Mouse (Mus musculus) gastrocnemius, postnatal 14 days (tissue): ENCODE measurements around the gene 9130019O22Rik. TPM values are rescaled to one million over a fixed set of nuclear protein-coding genes. Genes with fewer than 3 reads are reported as not detected.
"Not testable (repeated sequence)": the region's sequence is repeated elsewhere in the genome, so short reads cannot be mapped to it uniquely, and the experiment has no call there.

Experiments
- DNase-seq: peaks from one replicate; pipeline ENCODE4 v3.0.0; 2021; ENCODE audit warnings: mixed read lengths
- intact Hi-C: fragments of 180-260 bp; cut with DNase I; formaldehyde crosslinking; loops from one replicate; pipeline ENCODE4 v1.15.1; 2025; ENCODE audit warnings: low total_unique reads
- total RNA-seq, 2 experiments: library from RNA; stranded (reverse); gene quantifications; 2 replicates each; pipeline ENCODE4 v1.2.3; 2021

Gene 9130019O22Rik
- total RNA-seq, 2 experiments from 2014 or later: 1.7 TPM

DNA sequence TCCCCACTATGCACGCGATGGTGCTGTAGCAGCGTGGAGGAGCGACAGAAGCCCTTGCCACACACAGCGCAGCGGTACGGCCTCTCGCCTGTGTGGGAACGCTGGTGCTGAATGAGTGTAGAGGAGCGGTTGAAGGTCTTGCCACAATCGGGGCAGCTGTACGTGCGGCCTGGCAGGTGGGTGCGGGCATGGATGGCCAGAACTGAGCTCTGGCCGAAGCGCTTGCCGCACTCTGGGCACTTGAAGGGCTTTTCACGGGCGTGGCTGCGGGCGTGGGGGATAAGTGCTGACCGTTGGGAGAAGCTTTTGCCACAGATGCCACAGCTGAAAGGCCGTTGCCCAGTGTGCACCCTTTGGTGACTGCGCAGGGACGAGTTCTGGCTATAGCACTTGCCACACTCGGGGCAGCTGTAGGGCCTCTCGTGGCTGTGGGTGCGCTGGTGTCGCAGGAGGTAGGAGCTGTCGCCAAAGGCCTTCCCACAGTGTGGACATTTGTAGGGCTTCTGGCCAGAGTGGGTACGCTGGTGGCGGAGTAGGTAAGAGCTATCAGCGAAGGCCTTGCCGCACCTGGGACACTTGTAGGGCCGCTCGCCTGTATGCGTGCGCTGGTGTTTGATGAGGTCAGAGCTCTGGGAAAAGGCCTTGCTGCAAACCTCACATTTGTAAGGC lies 43.5 kb downstream of the 9130019O22Rik start:
- no peak for DNase-seq
- intact Hi-C loops: no loop called here

- intact Hi-C loops: no loop called here
- no peak for DNase-seq
These were observed 44.1 kb downstream of the 9130019O22Rik start for GRCm38 (mm10) chr7:127342888-127343287.

GRCm38 (mm10) chr7:127342332-127342731 lies 44.6 kb downstream of the 9130019O22Rik start:
- intact Hi-C loops: no loop called here
- no peak for DNase-seq

DNA sequence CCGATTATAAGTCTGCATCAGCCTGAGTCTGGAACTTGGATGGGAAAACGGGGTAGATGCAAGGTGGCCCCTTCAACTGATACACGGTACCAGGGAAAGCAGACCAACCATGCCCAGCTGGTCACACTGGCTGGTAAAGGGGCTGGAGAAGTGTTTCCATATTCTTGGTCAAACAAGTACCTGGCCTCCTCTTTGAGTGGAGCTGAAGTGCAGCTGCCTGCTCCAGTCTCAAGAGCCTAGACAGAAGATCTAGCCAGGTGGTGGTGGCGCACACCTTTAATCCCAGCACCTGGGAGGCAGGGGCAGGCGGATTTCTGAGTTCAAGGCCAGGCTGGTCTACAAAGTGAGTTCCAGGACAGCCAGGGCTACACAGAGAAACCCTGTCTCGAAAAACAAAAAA lies 45.1 kb downstream of the 9130019O22Rik start:
- intact Hi-C loops, DNase-seq: not testable (repeated sequence)

DNA sequence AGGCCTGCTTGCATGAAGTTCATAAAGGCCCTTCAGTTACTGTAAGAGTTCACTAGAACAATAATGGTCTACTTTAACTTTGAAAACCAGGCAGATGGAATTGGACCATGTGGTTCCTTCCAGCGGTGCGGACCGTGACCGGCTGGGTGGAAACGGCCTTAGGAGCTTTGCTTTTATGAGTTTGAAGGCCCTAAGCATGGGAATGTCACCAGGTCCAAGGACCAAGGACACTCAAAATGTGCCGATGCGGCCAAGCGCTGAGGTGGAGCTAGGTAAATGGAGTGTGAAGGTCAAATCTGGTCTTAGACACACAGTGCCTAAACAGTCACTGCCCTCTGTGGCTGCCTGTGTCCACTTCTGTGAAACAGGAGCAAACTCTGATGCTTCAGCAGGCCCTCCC lies 45.6 kb downstream of the 9130019O22Rik start:
- intact Hi-C loops: no loop called here
- DNase-seq: no peak

DNA sequence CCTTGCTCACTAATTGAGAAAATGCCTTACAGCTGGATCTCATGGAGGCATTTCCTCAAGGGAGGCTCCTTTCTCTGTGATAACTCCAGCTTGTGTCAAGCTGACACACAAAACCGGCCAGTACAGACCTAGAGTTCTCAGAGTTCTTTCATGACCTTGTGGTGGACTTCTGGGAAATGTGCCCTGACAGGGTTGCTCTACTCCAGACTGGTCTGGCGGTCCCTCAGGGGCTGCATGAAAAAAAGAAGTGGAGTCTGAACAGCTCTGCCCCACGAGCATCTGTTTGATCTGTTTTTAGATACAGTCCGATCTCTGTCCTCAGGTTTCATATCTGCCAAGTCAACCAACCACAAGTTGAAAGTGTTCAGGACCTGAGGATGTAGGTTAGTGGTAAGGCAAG lies 49.3 kb downstream of the 9130019O22Rik start:
- DNase-seq: no peak
- intact Hi-C loops: no loop called here

GRCm38 (mm10) chr7:127335604-127336003 lies 51.4 kb downstream of the 9130019O22Rik start:
- no peak for DNase-seq
- intact Hi-C loops: no loop called here

- intact Hi-C loops: no loop called here
- DNase-seq: no peak
These were observed 53.7 kb downstream of the 9130019O22Rik start for GRCm38 (mm10) chr7:127333240-127333639.

Other genes starting within 250 kb of the 9130019O22Rik start
- under 1 TPM; 0.24 to 0.27 TPM for gene Spn, start 249.3 kb downstream of the 9130019O22Rik start, total RNA-seq
- 10 to 100 TPM; 30.0 to 32.0 TPM for gene Cd2bp2, start 191.1 kb downstream of the 9130019O22Rik start, total RNA-seq
- 10 to 100 TPM; 32.1 to 32.9 TPM for gene Tbc1d10b, start 178.7 kb downstream of the 9130019O22Rik start, total RNA-seq
- gene Mylpf, start 178.3 kb downstream of the 9130019O22Rik start, total RNA-seq: over 10,000 TPM; 57,620 to 58,231 TPM
- 1 to 10 TPM; 4.2 to 5.4 TPM for gene Zfp553, start 154.1 kb downstream of the 9130019O22Rik start, total RNA-seq
- gene Sept1, start 154.0 kb downstream of the 9130019O22Rik start, total RNA-seq: 1 to 10 TPM; 4.2 to 5.0 TPM
- 10 to 100 TPM; 18.0 to 21.6 TPM for gene Zfp771, start 142.9 kb downstream of the 9130019O22Rik start, total RNA-seq
- 10 to 100 TPM; 24.7 to 27.0 TPM for gene Dctpp1, start 126.5 kb downstream of the 9130019O22Rik start, total RNA-seq
- 10 to 100 TPM; 19.3 to 23.1 TPM for gene Sephs2, start 113.1 kb downstream of the 9130019O22Rik start, total RNA-seq
- gene Itgal, start 90.9 kb downstream of the 9130019O22Rik start, total RNA-seq: under 1 TPM; 0.42 to 0.62 TPM
- gene Zfp768, start 41.6 kb downstream of the 9130019O22Rik start, total RNA-seq: 10 to 100 TPM; 21.4 to 25.7 TPM
- 1 to 10 TPM; 2.9 to 3.2 TPM for gene Zfp747, start 11.1 kb downstream of the 9130019O22Rik start, total RNA-seq
- gene E430018J23Rik, start 6.5 kb upstream of the 9130019O22Rik start, total RNA-seq: 1 to 10 TPM; 2.0 to 2.4 TPM
- gene Zfp764, start 19.7 kb upstream of the 9130019O22Rik start, total RNA-seq: 1 to 10 TPM; 2.1 to 3.1 TPM
- gene Zfp688, start 34.9 kb upstream of the 9130019O22Rik start, total RNA-seq: 1 to 10 TPM; 2.2 to 2.6 TPM
- gene Zfp689, start 62.0 kb upstream of the 9130019O22Rik start, total RNA-seq: 1 to 10 TPM; 1.0 to 1.5 TPM
- gene Prr14, start 72.4 kb upstream of the 9130019O22Rik start, total RNA-seq: 10 to 100 TPM; 17.2 to 19.4 TPM
- gene Fbrs, start 92.0 kb upstream of the 9130019O22Rik start, total RNA-seq: 10 to 100 TPM; 20.0 to 24.1 TPM
- 10 to 100 TPM; 45.4 to 46.3 TPM for gene Srcap, start 124.8 kb upstream of the 9130019O22Rik start, total RNA-seq
- 1 to 10 TPM; 8.4 to 8.5 TPM for gene Gm42715, start 132.4 kb upstream of the 9130019O22Rik start, total RNA-seq
- gene Tmem265, start 174.2 kb upstream of the 9130019O22Rik start, total RNA-seq: not detected
- 10 to 100 TPM; 10.1 to 10.7 TPM for gene Phkg2, start 186.2 kb upstream of the 9130019O22Rik start, total RNA-seq
- gene Ccdc189, start 201.4 kb upstream of the 9130019O22Rik start, total RNA-seq: 1 to 10 TPM; 1.8 to 4.5 TPM
- gene Rnf40, start 201.6 kb upstream of the 9130019O22Rik start, total RNA-seq: 10 to 100 TPM; 24.4 to 28.7 TPM
- gene Zfp629, start 228.6 kb upstream of the 9130019O22Rik start, total RNA-seq: 1 to 10 TPM; 6.7 to 8.3 TPM